Mouse (Mus musculus): Measurements from ENCODE around the gene Fmo1.

DNA sequence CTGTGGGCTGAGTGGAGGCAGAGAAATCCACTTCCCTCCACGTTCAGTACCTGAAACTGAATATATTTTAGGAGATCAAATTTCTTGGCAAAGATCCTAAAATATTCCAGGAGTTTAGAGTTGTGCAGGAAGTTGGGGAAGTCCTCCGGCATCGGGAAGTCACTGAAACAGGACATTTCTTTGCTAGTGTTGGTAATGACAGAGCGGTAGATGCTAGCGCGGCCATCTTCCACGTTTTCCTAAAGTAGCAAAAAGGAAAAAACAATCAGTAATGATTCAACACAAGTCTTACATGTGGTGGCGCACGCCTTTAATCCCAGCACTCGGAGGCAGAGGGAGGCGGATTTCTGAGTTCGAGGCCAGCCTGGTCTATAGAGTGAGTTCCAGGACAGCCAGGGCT, 22.2 kb upstream of the Fmo1 start:
- TF ChIP-seq CTCF (IDR thresholded peaks at IDR 0.05; ENCODE audit: extremely low read depth, insufficient read depth, low read length) (no peak), POLR2A (IDR thresholded peaks at IDR 0.05; ENCODE audit: extremely low read depth, insufficient read depth, low read length) (no peak)
